Mouse (Mus musculus) stomach, embryonic 16.5 days (tissue): ENCODE results near the gene Oit3. TPM values are rescaled to one million over a fixed set of nuclear protein-coding genes. Genes with fewer than 3 reads are reported as not detected.

ENCODE experiments used
- ATAC-seq: fragments of 200-750 bp; cut with Nextera tagmentation; 2 replicates; pipeline ENCODE4 v1.8.0; 2017; ENCODE audit warnings: moderate number of reproducible peaks, moderate TSS enrichment; ENCODE audit not compliant: insufficient read depth, low FRiP score
- H3K27ac ChIP-seq: fragments of 300-500 bp; sonication (generic); 2 replicates; pipeline ENCODE4 v1.5.1; 2014; ENCODE audit warnings: low read length
- H3K27me3 ChIP-seq: fragments of 300-500 bp; sonication (generic); 2 replicates; pipeline ENCODE4 v1.6.1; 2014; ENCODE audit warnings: low read length, control low read depth, mixed read lengths; ENCODE audit not compliant: control insufficient read depth, insufficient read depth
- H3K36me3 ChIP-seq: fragments of 300-500 bp; sonication (generic); 2 replicates; pipeline ENCODE4 v1.6.1; 2014; ENCODE audit warnings: low read length; ENCODE audit not compliant: control insufficient read depth, insufficient read depth
- H3K4me1 ChIP-seq: fragments of 300-500 bp; sonication (generic); 2 replicates; pipeline ENCODE4 v1.6.1; 2014; ENCODE audit warnings: low read length, control low read depth, mixed read lengths; ENCODE audit not compliant: control insufficient read depth, insufficient read depth
- H3K4me2 ChIP-seq: fragments of 300-500 bp; sonication (generic); 2 replicates; pipeline ENCODE4 v1.6.1; 2014; ENCODE audit warnings: low read depth, low read length, mixed read lengths
- H3K4me3 ChIP-seq: fragments of 300-500 bp; sonication (generic); replicated peaks from 2 replicates; pipeline ENCODE4 v1.5.1; 2014; ENCODE audit warnings: mild to moderate bottlenecking, low read length
- H3K9ac ChIP-seq: fragments of 300-500 bp; sonication (generic); 2 replicates; pipeline ENCODE4 v1.6.1; 2014; ENCODE audit warnings: low read length
- H3K9me3 ChIP-seq: fragments of 300-500 bp; sonication (generic); replicated peaks from 2 replicates; pipeline ENCODE4 v1.6.1; 2016; ENCODE audit warnings: low read length, control low read depth; ENCODE audit not compliant: control insufficient read depth
- WGBS: fragments of 180-500 bp; shearing (Covaris S2); extraction: QIAGEN DNeasy Blood & Tissue Kit; methylation state at CpG from one replicate; pipeline ENCODE4 v1.1.7; 2014; 5-methylcytosine and 5-hydroxymethylcytosine counted together
- polyA plus RNA-seq: library from polyadenylated mRNA; unstranded; fragments of >200 nt; fragmentation: Nextera tagmentation; extraction: Ambion mirVana; gene quantifications from 2 replicates; pipeline ENCODE4 v1.2.1, GENCODE M21; 2015

Oit3 gene
- polyA plus RNA-seq, 1 experiment from 2014 or later = 3.2 TPM

DNA sequence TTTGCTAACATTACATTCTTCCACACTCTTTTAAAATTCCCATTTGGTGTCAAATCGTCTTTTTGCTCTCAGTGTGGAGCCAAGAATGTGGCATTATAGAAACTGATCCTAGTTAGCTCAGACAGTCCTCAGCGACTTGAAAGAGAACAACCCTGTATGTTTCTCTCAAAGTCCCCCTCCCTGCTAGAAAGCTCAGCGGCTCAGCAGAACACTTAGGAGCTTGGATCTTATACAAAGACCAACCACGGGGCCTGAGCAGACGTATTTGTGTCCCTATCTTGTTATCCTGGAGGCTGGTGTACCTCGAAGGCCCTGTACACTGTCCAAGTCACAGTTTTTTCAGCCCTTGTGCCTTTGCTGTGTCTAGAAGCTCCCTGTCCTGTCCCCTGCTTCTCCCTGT lies 1.4 kb downstream of the Oit3 start:
- WGBS = 51% methylated on average over 6 of the region's 6 CpGs
- H3K4me3 ChIP-seq = no peak overlapping the region
- no peaks in the 10 kb centered on the region for H3K27me3 ChIP-seq
- H3K4me1 ChIP-seq = peaks cover 6% of the 10 kb centered on the region; the same call in 1 of the 2 replicates
- H3K4me2 ChIP-seq = no peak overlapping the region
- ATAC-seq = no peak
- no peaks in the 10 kb centered on the region for H3K9me3 ChIP-seq
- no peak overlapping the region for H3K9ac ChIP-seq
- H3K27ac ChIP-seq = no peak overlapping the region
- no peaks in the 10 kb centered on the region for H3K36me3 ChIP-seq

DNA sequence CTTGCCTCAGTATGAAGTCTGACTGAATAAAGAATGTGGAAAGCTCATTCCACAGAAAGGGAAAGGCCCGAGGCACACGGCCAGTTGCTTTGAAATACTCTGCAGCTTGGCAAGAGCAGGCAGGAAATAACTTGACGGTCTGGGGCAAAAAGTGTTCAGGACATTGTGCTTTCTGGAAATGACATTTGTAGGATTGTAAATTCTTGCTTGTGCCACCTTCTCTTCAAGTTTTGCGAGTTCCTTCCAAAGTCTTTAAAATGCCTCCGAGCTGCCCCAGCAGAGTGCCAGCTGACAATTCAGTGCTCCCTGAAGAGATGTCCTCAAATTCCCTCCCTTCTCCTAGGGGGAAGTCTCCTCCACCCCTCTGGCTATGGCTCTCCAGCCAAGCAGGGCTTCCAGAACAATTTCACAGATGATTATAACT lies 2.1 kb downstream of the Oit3 start:
- Histone ChIP-seq H3K4me2 (no peak overlapping the region), H3K27ac (no peak overlapping the region), H3K27me3 (no peaks in the 10 kb centered on the region), H3K9me3 (no peaks in the 10 kb centered on the region), H3K4me3 (no peak overlapping the region), H3K4me1 (peaks cover 6% of the 10 kb centered on the region; the same call in 1 of the 2 replicates), H3K36me3 (no peaks in the 10 kb centered on the region), H3K9ac (no peak overlapping the region)
- ATAC-seq = no peak
- WGBS = 46% methylated on average over 5 of the region's 5 CpGs

DNA sequence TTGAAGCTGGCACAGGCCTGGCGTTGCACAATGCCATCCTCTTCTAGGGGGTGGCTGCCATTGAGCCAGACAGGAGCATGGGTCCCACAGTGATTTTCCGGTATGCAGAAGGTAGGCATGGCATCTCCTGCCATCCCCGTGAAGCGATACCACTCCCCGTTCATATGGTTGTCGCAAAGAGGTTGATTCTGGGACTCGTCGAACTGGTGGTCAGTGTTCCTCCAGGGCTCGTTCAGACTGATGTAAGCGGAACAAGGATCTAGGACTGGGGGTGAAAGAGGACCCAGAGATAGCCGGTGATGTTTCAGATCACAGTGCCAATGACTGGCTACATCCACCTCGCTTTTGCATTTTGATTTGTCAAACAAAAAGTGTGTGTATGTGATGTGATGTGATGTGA lies 2.9 kb downstream of the Oit3 start:
- Histone ChIP-seq H3K27me3 (no peaks in the 10 kb centered on the region), H3K36me3 (no peaks in the 10 kb centered on the region), H3K4me2 (no peak overlapping the region), H3K4me3 (no peak overlapping the region), H3K4me1 (peaks cover 6% of the 10 kb centered on the region; the same call in 1 of the 2 replicates), H3K27ac (no peak overlapping the region), H3K9ac (no peak overlapping the region), H3K9me3 (no peaks in the 10 kb centered on the region)
- WGBS = 92% methylated on average over 12 of the region's 12 CpGs
- ATAC-seq = no peak

DNA sequence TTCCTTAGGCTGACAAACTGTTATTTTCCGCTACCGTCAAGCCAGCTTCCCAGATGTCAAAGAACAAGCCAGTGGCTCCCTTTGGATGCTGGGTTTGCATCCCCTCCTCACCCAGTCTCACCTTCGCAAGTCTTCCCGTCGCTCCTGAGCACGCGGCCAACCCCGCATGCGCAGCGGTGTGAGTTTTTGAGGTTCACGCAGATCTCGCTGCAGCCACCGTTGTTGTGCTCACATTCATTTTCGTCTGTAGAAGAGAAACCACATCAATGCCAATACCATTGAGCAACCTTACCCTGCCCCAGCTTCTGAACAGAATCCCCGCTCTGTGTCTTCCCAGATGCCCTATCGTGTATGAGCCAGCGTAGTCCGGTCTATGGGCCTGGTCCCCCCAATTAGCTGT lies 5.8 kb downstream of the Oit3 start:
- no peak overlapping the region for H3K4me2 ChIP-seq
- H3K9ac ChIP-seq = no peak overlapping the region
- no peak overlapping the region for H3K4me3 ChIP-seq
- no peaks in the 10 kb centered on the region for H3K36me3 ChIP-seq
- no peak overlapping the region for H3K27ac ChIP-seq
- H3K9me3 ChIP-seq = no peaks in the 10 kb centered on the region
- no peaks in the 10 kb centered on the region for H3K27me3 ChIP-seq
- ATAC-seq = no peak
- WGBS = 94% methylated on average over 18 of the region's 18 CpGs
- peaks cover 6% of the 10 kb centered on the region; the same call in 1 of the 2 replicates for H3K4me1 ChIP-seq

DNA sequence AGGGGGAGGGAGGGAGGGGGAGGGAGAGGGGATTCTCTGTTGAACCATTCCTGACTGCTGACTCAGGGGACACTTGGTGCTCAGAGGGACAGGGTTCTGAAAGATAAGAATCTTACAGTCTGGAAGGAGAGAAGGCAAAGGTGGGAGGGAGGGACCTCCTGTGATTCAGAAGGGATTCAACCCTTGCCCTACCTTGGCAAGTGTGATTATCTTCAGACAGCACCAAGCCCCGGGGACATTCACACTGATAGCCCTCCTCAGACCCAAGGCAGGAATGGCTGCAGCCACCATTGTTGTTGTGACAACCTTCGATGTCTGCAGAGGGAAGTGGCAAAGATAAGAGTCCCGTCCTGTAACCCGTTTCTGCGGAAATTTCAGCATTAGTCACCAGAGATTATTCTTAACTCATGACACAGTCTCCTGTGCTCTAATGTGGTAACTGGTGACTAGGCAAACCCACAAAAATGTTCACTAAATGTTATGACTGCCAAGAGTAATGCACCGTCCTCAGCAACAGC lies 10.8 kb downstream of the Oit3 start:
- Histone ChIP-seq H3K27ac (no peak overlapping the region), H3K27me3 (no peaks in the 10 kb centered on the region), H3K4me1 (no peaks in the 10 kb centered on the region), H3K4me3 (no peak overlapping the region), H3K9me3 (no peaks in the 10 kb centered on the region), H3K36me3 (no peaks in the 10 kb centered on the region), H3K9ac (no peak overlapping the region), H3K4me2 (no peak overlapping the region)
- no peak for ATAC-seq
- WGBS = 49% methylated on average over 6 of the region's 6 CpGs

DNA sequence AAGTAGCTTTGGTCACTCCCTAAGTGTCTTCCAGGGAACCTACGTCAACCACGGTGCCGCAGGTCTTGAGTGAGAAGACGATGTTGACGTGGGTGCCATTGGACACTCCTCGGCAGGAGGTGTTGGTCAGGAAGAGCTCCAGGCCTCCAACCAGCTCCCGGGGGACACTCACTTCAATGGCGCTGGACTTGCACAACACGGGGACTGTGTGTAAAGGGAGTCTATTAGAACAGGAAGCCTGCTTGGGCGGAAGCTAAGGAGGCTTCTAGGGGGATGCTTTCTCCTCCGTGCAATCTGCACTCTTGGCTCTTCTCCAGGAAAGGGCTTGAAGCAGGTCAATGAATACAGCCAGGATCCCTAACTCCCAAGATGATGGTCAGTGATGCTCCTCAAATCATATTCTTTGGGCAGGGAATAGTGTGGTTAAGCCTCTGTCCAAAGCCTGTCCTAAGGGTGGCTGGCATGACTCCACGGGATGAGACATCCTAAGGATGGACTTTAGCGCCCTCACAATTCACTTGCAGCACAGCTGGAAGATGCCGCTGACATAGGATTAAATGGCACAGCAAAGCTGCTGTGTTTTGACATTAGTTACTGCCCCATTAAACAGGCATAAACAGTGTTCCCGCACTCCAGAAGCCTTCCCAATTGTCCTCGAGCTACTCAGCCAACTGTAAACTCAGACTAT lies 12.0 kb downstream of the Oit3 start:
- no peaks in the 10 kb centered on the region for H3K9me3 ChIP-seq
- no peak for ATAC-seq
- H3K4me1 ChIP-seq = no peaks in the 10 kb centered on the region
- no peak overlapping the region for H3K9ac ChIP-seq
- H3K27ac ChIP-seq = no peak overlapping the region
- H3K27me3 ChIP-seq = no peaks in the 10 kb centered on the region
- H3K4me3 ChIP-seq = no peak overlapping the region
- no peaks in the 10 kb centered on the region for H3K36me3 ChIP-seq
- 72% methylated on average over 16 of the region's 16 CpGs for WGBS
- no peak overlapping the region for H3K4me2 ChIP-seq

DNA sequence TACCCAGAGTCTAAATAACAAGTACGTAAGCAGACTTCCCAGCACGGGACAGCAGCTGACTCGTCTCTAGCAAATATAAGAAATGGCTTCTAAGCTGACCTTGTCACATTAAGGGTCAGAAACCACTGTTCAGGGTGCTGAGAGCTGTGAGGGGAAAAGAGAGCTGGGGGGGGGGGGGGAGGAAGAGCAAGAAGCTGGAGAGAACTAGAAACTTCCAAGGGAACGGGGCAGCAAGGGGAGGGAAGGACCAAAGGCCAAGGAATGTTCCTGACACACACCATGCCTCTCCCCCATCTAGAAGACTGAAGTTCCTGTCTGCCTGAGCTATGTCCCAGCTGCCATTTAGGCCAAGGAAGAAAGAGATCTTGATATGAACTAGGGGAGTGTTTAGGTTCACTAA lies 15.2 kb downstream of the Oit3 start:
- no peak overlapping the region for H3K9ac ChIP-seq
- no peaks in the 10 kb centered on the region for H3K4me1 ChIP-seq
- 44% methylated on average over 4 of the region's 4 CpGs for WGBS
- ATAC-seq = no peak
- no peaks in the 10 kb centered on the region for H3K9me3 ChIP-seq
- no peak overlapping the region for H3K27ac ChIP-seq
- no peak overlapping the region for H3K4me3 ChIP-seq
- H3K36me3 ChIP-seq = no peaks in the 10 kb centered on the region
- no peaks in the 10 kb centered on the region for H3K27me3 ChIP-seq
- H3K4me2 ChIP-seq = no peak overlapping the region

DNA sequence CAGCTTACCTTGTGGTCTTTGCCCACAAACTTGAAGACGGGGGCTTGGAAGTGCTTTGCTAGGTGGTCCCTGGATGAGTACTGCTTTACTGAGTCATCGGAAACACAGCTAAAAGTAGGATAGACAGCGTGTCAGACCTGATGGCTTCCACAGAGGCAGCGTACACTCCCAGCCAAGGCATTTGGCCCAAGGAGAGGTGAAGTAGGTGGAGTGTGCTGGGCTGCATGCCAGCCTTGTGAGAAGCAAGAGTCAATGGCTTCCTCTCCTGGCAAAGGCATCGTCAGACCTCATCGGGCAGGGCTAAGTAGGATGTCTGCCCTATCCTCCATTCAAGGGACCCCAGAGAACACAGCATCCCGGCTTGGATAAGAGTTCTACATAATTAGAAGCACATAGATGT lies 16.2 kb downstream of the Oit3 start:
- no peak overlapping the region for H3K4me3 ChIP-seq
- H3K27ac ChIP-seq = no peak overlapping the region
- no peaks in the 10 kb centered on the region for H3K27me3 ChIP-seq
- no peak overlapping the region for H3K9ac ChIP-seq
- H3K9me3 ChIP-seq = no peaks in the 10 kb centered on the region
- H3K4me2 ChIP-seq = no peak overlapping the region
- no peaks in the 10 kb centered on the region for H3K36me3 ChIP-seq
- ATAC-seq = no peak
- WGBS = 70% methylated on average over 7 of the region's 7 CpGs
- no peaks in the 10 kb centered on the region for H3K4me1 ChIP-seq

DNA sequence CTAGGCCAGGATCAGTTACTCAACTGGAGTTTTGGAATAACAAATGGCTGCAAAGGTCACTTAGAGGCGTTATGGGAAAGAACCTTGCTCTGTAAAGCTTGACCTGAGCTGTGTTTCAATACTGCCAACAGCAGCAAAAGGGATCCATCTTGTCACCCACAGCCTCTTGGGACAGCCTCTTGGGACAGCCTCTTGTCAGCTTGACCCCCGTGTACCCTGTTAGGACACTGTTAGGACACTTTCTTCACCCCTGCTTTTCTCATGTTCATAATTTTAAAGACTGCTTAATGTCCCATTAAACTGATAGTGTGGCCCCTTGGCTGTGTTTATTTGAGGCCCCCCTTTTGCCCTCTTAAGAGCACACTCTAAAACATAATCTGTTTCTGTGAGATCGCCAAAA lies 17.1 kb downstream of the Oit3 start:
- 49% methylated on average over 3 of the region's 3 CpGs for WGBS
- no peak for ATAC-seq
- Histone ChIP-seq H3K9me3 (no peaks in the 10 kb centered on the region), H3K9ac (no peak overlapping the region), H3K4me1 (no peaks in the 10 kb centered on the region), H3K36me3 (no peaks in the 10 kb centered on the region), H3K27me3 (no peaks in the 10 kb centered on the region), H3K4me2 (no peak overlapping the region), H3K27ac (no peak overlapping the region), H3K4me3 (no peak overlapping the region)
